Mouse (Mus musculus) MN1 (cell line): ENCODE results near the gene Yju2.

Experiments used
- DNase-seq: peaks from one replicate; pipeline ENCODE4 v3.0.0-alpha.2; 2016; ENCODE audit warnings: low spot score

Yju2 gene

DNA sequence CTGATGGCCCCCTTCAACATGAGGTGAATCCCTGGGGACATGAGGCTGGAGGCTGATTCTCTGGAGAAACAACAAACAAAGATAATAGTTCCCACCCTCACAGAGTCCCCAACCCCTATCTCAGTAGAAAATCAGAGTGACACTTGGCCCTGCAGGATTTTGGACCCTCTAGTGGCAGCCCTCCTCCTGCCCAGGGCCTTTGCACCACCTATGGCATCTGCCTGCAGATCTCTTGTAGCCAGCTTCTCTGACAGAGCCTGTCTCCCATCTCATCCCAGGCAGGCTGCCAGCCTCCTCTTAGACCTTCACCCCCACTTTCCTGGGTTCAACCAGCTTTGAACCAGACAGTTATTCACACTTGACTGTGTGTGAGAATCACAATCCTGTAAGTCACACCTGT is 1.9 kb downstream of the Yju2 start:
- no peak for DNase-seq

DNA sequence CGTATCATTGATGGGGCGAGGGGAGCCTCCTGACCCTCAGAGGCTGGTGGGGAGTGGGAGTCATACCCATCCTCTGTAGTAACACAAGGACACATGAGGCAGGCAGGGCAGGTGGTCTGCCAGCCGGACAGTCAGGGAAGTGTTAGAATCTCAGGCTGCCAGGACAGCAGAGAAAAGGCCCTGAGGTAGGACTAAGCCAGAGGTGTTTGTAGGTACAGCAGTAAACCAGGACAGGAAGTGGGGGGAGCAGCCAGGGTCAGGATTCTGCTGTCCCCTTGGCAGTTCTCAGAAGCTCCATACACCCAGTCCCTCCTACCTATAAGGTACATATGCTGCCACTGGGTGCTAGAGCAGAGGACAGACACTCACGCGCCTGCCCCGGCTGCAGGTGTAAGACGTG is 2.7 kb downstream of the Yju2 start:
- DNase-seq, result no peak

DNA sequence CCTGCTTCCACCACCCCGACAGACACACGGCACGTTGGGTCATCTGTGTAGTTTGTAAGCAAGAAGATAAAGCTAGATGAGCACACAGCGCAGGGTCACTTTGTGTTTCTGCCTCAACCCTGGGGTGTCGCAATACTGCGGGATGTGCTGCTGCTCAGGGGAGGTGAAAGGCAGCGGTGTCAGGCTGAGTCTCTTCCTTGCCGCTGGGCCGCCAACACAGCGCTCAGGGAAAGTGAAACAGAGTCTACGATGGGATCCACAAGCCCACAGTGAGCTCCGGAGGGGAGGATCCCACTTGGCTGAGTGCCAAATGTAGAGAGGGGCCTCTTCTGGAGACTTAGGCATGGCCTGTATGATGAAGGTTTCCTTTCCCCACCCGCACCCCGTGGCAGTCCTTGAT is 4.3 kb downstream of the Yju2 start:
- DNase-seq, result peak; percentile 43

DNA sequence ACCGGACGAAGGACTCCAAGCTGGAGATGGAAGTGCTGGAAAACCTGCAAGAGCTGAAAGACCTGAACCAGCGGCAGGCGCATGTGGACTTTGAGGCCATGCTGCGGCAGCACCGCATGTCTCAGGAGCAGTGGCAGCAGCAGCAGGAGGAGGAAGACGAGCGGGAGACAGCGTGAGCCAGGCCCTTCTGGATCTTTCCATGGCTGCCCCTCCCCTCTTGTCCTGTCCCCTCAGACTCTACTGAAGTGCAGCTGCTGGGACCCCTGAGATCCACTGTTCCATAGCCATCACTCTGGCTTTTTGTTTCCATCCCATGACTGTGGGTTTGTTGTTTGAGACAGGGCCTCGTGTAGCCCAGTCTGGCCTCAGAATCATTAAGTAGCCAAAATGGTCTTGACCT is 5.6 kb downstream of the Yju2 start:
- no peak for DNase-seq

DNA sequence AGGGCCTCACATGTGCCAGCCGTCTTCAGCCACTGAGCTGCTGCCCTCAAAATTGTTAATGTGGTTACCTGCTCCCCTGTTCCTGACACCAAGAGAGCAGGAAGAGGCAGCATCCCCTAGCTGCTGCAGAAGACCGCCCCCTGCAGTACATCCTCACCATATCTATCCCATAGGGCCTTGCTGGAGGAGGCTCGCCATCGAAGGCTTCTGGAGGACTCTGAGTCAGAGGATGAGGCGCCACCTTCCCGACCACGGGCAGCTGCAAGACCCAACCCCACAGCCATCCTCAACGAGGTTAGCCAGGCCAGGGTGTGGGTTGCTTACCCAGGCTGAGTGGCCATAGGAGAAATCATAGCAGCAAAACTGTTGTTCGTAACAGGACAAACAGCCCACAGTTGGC is 6.1 kb downstream of the Yju2 start:
- no peak for DNase-seq

DNA sequence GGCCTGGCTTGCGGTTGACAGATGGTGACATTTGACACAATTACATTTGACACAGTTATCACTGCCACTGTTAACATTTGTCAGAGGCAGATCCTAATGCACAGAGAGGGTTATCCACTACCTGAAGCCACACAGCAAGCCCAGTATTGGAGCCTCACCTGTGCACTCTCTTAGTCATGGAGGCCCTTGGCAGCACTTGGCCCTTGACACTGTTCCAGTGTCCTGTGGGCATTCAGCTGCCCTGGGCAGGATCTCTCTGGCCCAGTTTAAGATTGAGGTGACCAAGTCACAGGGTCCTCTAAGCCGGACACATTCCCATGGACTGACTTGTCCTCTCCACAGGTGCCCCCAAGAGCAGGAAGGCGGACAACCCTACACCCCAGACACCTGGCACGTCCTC is 8.3 kb downstream of the Yju2 start:
- no peak for DNase-seq

DNA sequence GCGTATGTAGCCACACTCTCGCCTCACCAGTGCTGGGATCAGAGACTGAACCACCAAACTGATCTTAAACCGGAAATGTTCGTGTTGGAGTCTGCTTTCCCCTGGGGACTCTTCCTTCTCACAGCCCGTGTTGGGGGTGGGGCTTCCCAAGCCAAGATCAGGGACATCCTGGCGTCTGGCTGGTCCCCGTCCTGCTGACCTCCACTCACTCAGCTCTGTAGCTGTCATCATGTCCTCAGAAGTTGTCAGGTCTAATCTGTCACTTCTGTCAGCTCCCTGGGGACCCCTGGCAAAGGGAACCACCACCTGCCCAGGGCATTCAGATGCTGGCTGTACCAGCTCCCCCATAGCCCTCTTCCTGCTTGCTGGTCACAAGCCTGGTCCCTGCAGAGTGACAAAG is 9.3 kb downstream of the Yju2 start:
- peak; percentile 43 for DNase-seq

DNA sequence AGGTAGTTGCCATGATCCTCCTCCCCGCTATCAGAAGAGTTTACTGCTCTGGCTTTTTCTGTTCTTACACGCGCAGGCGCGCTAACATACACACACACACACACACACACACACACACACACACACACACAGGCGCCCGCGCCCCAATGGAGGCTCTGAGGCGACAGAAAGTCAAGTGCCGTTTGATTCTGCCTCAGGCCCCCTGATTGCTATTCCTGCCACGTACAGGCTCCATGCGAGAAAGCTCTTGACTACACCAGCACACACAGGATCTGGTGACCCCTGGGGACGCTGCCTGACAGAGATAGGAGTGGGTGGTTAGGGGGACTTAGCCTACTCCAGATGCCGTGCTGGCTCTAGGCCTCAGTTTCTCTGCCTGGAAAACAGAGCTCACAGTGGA is 10.7 kb downstream of the Yju2 start:
- no peak for DNase-seq

DNA sequence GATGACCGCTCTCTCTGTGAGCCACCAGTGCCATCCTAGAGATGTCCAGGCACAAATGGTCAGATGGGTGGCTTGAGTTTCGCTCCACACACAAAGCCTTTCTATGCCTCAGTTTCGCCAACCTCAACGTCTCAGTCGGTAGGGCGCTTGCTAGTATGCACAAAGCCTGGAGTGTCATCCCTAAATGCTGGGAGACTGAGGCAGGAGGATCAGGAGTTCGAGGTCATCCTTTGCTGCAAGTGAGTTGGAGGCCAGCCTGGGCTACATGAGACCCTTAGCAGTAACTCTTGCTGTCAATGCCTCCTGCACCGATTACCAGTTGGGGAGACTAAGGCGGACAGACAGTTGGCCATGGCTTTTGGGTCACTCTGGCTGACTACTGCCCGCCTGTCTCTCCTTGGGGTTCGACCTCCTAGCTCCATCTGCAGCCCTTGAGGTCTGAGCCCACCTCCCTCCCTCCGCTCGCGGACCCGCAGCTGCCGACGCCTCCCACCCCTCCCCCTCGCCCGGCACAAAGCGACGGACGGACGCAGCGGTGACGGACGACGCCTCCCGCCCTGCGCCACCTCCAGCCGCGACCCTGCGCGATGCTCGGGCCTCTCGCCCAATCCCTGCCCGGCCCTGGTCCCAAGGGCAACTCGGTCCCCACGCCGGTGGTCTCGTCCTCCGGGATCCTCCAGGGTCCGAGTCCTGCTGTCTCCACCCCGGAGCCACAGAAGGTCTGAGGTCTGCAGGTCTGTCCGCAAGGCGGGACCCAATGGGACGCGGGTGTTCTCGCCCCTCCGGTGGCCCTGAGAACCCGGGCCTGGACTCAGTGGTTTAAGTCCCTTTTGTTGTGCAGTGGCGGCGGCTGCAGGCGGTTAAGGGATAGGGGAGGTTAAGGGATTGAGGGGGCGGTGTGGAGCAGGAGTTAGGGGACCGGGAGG is 11.3 kb downstream of the Yju2 start, which contains the start of gene Shd:
Gene Shd, plus strand, starts transcription at position 502 of the 926 bp plus-strand sequence.
- DNase-seq, result no peak

DNA sequence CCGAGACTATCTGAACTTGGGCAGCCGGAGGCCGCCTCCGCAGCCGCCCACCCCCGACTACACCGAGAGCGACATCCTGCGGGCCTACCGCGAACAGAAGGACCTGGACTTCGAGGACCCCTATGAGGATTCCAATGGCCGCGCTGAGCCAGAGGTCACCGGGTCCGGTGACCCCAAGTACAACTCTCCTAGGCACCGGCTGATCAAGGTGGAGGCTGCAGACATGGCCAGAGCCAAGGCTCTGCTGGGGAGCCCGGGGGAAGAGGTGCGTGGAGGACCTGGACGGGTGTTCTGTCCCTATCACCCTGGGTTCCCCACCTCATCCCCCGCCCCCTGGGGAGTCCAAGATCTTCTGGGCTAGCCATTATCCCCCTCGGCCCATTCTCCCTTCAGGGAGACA is 12.6 kb downstream of the Yju2 start:
- no peak for DNase-seq

DNA sequence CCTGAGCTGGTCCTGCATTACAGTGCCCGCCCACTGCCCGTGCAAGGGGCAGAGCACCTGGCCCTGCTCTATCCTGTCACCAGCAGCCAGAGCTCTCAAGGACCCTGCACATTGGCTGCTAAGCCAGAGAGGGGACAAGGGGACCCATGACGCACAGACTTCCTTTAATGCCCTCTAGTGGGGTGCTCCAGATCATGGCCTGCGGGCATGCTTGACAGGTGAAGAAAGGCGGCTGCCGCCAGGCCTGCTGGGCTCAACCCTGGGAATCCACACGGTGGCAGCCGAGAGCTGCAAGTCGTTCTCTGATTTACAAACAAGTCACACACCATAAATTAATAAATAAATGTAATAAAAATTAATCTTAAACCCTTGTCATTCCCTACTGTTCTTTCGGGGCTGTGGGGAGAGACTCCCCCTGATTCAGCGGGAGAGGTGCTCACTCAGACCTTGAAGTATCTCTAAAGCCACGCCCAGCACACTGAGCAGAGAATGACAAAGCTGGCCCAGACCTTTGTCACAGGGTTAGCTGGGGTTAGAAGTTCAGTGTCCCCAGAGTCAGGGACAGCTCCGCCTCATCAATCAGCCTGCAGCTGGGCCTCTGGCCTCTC is 17.5 kb downstream of the Yju2 start:
- peak; percentile 86 for DNase-seq

DNA sequence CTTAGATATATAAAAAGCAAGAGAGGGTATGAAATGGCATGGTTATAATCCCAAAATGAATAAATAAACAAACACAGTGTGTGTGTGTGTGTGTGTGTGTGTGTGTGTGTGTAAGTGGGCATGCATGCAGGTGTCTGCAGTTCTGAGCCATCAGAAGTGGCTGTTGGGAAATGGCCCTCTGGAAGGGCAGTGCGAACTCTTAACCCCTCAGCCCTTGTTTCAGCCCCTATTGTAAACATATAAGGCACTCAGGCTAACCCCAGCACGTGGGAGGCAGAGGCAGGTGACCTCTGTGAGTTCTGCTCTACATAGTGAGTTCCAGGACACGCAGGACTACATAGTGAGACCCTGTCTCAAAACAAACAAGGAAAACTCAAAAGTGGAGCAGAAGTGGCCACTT is 18.4 kb downstream of the Yju2 start:
- DNase-seq, result no peak

DNA sequence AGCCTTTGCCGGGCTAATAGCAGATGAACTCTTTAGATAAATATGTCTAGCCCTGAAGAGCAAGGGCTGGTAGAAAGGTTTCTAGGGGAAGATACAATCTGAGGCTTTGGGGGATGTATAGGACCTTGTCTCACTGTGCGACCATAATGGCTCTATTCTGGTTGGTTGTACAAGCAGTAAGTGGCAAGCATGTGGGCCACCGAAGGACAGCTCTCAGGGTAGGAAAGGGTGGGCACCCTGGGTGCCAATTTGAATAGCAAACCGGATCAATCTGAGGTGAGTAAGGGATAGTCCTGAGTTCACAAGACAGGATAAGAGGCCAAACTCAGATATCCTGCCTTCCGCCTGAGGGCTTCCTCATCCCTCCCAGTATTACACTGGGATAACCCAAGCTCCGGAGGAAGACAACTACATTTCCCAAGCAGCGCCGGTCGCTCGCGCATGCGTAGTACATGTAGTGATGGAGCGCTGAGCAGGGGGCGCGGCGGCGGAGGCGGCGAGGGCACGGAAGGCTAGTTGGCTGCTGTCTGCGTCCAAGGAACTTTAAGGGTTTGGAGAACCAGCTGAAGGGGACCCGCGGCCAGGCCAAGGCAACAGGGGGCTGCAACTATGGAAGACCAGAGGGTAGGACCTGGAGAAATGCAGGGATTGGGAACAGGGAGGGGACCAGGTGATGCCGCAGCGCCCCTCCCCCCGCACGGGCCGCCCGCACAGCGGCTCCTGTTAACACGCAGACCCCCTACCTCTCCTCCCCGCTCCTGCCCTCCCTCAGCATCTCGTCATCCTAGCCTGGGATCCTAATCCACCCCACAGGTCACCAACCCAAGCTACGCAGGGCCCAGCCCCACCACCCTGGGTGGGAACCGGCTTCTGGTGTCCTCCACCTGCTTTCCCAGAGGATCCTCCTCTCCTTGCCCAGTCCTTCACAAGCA is 27.4 kb downstream of the Yju2 start, which contains the start of gene Fsd1:
Gene Fsd1, plus strand, starts transcription at position 480 of the 932 bp plus-strand sequence.
- DNase-seq, result peak; percentile 84

DNA sequence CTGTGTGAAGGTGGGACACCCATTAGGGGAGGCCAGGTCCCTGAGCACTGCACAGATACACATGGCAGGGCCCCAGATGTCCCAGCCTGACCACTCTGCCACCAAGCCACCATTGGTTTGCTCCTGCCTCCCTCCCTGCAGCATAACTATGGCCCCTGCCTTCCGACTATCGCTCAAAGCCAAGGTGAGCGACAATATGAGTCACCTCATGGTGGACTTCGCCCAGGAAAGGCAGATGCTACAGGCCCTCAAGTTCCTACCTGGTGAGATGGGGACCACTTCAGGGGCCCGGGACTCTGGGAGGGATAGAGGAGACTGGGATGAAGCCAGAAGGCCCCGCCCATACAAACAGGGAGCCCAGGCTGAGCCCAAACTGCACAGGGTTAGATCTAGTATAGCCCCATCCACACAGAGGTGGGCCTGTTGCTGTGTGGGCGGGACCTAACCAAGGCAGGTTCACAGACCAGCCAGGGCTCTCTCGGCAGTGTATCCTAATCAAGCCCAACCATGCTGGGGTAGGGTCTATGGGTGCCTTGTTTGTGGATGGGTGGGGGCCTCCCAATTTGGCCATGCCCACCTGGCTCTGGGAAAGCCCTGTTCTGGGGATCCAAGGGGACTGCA is 31.5 kb downstream of the Yju2 start:
- DNase-seq, result no peak

DNA sequence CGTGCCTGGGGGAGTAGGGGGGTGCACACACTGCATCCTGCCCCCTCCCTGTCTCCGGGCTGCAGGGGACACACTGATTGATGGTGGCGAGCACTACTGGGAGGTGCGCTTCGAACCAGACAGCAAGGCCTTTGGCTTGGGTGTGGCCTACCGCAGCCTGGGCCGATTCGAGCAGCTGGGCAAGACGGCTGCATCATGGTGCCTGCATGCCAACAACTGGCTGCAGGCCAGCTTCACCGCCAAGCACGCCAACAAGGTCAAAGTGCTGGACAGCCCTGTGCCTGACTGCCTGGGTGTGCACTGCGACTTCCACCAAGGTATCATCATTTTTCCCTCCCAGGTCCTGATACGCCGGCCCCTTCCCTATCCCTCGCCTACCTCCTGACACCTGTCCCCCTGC is 37.1 kb downstream of the Yju2 start:
- peak; percentile 57 for DNase-seq

DNA sequence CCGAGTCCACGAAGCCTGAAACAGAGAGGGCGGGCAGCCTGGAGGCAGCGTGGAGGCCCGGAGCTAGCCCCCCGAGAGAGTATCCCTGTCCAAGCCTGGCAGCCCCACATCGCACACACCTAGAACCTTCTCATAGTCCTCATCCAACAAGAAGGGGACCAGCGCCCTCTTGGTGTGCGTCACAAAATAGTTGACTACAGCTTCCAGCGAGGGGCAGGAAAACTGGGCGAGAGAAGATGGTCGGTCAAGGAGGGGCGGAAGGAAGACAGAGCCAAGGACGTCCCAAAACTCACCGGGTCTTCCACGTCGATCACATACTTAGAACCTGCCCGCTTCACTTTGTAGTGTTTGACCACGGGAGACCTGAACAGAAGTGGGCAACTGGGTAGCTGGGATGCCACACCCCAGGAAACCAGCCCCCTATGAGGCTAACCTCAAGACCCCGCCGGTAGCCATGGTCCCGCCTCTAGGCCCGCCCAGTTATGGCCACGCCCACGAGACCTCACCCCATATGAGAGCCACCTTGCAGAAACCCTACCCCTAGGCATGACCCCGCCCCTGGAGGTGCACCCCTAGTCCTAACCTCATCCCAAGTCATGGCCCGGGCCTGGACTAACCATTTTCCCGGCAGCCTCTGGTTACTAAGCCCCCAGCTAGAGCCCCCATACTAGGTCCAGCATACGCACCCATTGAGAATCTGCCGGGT is 41.0 kb downstream of the Yju2 start:
- no peak for DNase-seq

DNA sequence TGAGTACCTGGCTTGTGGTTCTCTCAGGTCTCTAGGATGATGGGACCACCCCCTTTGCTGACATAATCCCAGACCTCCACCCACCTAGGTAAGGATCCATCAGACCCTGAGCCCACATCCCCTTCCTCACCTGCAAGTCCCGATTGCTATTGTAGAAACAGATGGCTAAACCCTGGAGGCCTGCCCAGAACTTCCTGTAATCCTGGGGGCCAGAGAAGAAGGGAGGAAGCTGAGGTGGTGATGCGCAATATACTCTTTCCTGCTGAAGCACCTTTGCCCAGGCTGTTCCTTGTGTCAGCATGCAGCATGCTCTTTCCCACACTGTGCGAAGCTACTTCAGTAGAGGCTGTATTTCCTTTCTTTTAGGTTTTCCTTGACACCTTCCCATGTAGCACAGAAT is 44.1 kb downstream of the Yju2 start:
- DNase-seq, result no peak

DNA sequence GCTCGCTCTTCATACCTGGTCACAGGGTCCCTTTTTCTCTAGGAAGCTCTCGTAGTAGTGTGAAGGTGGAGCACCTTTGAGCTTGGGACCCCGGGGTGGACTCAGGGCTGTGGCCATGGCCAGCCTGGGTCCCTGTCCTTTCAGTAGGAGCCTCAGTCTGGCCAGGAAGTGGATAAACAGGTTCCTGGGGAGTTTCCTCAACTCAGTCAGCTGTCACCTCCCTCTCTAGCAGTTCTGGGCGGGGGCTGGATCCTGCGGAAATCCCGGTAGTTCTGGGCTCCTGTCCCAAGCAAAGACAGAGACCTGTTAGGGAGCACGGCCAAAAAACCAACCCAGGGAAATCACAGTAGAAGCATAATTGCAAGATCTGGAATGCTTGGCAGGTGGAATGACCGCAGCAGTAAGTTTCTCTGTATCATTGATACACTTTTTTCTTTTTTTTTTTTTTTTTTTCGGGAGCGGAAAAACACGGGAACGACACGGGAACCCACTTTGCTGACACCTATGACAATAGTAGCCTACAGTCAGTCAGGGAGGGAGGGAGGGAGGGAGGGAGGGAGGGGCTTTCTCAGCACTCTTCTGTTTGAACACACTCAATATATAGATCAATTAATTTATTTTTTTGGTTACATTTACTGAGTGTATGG is 46.6 kb downstream of the Yju2 start, which contains the start of the genes Stap2 and Mpnd:
Gene Stap2, minus strand, starts transcription at position 170 of the 647 bp plus-strand sequence.
Gene Mpnd, plus strand, starts transcription at position 297 of the 647 bp plus-strand sequence.
- DNase-seq, result no peak

DNA sequence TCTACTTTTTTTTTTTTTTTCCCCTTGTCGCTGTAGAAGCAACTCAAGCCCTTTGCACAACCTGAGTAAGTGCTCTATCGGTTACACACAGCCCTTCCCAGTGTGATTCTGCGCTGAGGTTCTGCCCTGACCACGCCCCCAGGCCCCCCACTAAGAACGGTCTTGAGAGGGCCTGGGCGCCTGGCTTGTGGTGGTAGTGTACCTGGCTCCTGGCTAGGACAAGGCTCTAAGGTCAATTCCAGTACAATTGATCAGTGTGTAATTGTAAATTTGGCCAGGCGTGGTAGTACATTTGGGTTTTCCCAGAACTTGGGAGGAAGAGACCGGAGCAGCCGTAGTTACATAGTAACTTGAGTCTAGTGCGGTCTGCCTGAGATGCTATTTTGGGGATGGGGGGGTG is 48.1 kb downstream of the Yju2 start:
- no peak for DNase-seq
